Mouse (Mus musculus) adrenal gland, adult 8-10 months (tissue): ENCODE measurements around the gene Bpifb1. TPM values are rescaled to one million over a fixed set of nuclear protein-coding genes. Genes with fewer than 3 reads are reported as not detected.
"Not testable (repeated sequence)": the region's sequence is repeated elsewhere in the genome, so short reads cannot be mapped to it uniquely, and the experiment has no call there.

Source experiments
- DNase-seq: peaks from one replicate; pipeline ENCODE4 v3.0.0; 2022
- total RNA-seq, 4 experiments: library from RNA; stranded (reverse); gene quantifications; 2 replicates each; pipeline ENCODE4 v1.2.4; 2022

Gene Bpifb1
- not detected for total RNA-seq

DNA sequence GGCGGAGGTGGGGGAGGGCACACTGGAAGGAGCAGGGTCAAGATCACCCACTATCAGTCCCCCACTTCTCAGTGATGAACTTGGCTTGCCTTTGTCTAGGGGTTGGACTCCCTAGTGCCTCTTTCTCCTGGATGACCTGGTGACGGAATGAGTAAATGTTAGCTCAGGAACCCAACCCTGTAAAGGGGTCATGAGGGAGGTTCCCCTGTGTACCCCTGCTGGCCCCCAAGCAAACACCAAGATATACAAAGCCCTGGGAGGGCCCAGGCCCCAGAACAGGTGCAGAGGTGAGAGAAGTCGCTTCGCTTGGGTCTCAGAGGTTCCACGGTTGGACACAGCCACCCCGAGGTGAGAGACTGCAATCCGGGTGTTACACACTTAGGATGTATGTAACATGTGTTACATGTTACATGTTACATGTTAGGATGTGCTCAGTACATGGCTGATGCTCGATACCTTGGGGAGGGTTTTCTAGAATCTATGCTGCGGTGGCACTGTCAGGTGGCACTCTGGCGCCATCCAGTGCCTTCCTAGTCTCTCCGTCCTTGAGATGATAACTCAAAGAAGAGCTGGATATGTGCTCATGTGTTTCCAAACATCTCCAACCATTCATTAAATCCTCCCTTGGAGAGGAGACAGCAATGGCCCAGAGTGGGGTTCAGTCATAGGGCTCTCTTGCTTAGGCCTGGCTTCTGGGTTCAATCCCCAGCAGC, at the start of gene Bpifb1:
Gene Bpifb1 (plus strand): TSS at position 273 of the 713 bp plus-strand sequence.
- no peak for DNase-seq

DNA sequence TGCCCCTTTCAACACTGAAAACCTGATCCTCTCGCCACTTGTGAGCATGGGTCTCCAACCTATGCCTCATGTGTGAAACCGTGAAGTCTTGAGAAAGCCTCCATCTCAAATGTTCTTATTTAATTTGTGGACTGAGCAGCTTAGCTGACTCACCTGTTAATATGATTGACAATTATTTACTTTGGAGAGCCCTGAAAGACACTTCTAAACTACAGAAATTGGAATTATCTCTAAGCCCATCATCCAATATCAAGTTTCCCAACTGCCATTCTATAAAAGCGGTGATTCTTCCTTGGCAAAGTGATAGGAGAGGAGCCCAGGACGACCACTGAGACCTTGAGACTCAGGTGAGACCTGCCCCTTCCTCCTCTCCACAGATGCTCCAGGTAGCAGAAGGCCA, 48.0 kb upstream of the Bpifb1 start, which contains the start of gene Bpifa1:
Gene Bpifa1 (plus strand): TSS at position 301 of the 400 bp plus-strand sequence.
- DNase-seq = no peak

DNA sequence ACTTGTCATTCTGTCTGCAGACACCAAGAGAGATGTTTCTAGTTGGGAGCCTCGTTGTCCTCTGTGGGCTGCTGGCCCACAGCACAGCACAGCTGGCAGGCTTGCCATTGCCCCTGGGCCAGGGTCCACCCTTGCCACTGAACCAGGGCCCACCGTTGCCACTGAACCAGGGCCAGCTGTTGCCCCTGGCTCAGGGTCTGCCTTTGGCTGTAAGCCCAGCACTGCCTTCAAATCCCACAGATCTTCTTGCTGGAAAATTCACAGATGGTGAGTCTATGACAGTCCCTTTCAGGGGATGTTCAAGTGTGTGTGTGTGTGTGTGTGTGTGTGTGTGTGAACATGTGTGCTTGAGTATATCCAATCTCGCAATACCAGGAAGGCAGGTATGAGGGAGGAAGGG, 46.9 kb upstream of the Bpifb1 start:
- no peak for DNase-seq

DNA sequence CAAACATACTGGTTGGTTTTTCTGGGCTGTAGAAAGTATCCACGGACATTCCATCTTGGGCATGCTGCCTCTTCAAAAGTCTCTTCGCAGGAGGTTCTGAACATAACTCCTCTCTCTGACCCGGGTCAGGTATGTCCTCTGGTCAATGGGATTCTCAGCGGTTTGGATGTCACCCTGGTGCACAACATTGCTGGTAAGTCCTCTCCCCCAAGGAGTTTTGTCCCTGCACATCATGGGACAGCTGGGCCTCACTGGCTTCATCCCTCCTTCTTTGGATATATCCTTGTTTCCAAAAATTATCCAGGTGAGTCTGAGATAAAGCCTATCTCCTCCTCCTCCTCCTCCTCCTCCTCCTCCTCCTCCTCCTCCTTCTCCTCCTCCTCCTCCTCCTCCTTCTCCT, 43.1 kb upstream of the Bpifb1 start:
- DNase-seq = no peak

DNA sequence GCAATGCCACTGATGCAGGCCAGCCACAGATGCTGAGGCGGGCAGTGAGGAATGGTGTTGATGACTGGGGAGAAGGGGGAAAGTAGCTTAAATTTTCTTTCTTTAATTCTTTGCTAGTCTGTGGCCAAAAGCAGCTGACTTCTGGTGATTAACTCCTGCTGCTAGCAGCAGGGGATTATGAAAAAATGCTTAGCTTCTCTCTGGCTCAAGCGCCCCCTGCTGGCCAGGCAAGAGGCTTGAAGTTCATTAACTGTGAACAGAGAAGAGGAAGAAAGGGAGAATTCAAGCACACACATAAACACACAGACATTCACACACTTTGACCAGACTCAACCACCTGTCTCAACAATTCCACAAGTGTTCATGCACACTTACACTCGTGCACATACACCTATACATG, 32.2 kb upstream of the Bpifb1 start:
- DNase-seq = no peak

DNA sequence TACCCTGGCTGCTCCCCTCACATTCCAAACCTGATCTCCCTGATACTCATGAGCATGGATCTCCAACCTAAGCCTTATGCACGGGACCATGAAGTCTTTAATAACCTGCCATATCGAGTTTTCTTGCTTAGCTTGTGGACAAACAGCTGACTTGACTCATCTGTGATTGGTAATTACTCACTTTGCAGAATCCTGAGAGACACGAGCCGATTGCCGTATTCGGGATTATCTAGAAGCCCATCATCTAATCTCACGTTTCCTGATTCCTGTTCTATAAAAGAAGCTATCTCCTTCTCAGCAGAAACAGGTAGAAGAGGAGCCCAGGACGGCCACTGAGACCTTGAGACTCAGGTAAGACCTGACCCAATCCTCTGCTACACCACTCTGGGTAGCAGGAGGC, 28.3 kb upstream of the Bpifb1 start, which contains the start of gene Bpifa5:
Gene Bpifa5 (plus strand): TSS at position 301 of the 400 bp plus-strand sequence.
- no peak for DNase-seq

DNA sequence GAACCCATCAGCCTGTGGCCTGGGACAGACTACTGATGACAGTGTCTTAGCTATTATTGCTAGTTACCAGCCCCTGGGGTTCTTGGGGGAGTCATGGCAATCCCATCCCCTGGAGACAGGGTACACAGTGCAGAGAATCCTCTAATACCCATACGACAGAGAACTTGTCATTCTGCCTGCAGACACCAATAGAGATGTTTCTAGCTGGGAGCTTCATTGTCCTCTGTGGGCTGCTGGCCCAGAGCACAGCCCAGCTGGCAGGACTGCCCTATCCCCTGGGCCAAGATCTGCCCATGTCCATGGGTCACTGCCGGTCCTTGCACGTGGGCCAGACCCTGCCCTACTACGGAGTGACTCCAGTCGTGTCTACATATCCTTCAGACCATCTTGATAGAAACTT, 27.3 kb upstream of the Bpifb1 start:
- DNase-seq = no peak

DNA sequence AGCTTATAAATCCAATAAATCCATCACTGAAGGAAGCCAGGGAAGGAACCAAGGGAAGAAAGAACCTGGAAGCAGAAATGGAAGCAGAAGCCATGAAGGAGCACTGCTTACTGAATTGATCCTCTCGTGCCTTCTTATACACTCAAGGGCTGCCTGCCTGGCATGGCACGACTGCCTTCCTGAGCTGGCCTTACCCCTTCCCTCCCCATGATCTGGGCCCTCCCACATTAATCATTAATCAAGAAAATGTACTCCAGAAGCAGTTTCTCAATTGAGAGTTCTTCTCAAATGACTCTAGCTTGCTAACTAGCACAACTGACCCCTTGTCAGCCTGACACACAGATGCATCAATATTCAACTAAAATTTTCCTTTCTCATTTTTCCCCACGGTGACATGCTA, 21.4 kb upstream of the Bpifb1 start:
- no peak for DNase-seq

DNA sequence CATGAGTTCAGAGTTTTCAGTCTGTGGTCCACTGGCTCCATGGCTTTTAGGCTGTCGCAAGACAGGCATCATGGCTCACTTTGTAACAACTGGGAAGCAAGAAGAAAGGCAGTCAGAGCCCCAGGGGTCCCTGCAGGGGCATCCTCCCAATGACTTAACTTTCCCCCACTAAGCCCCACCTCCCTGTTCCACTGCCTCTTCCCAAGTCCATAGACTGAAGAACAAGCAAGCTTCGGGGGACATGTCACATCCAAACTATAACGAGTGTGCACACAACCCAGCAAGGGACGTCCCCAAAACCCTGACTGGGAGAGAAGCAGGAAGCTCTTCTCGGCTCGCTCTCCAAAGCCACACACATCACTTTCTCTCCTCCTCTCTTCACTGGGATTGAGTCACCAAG, 19.0 kb upstream of the Bpifb1 start:
- no peak for DNase-seq

DNA sequence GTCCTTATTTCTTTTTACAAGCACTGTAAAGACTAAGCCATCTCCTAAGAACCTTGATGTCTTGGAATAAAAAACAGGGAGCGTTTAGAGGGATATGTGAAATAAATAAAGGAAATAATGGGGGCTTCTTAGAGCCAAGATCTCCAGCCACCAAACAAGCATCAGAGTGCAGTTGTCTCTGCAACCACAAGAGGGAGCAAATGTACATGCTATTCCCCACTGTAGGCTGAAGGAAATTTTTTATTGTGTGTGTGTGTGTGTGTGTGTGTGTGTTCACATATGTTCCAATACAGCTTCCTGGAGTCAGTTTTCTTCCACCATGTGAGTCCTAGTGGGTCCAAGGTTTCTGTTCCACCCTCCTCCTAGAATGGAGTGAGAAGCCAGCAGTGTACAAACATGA, 17.3 kb upstream of the Bpifb1 start:
- DNase-seq = no peak

DNA sequence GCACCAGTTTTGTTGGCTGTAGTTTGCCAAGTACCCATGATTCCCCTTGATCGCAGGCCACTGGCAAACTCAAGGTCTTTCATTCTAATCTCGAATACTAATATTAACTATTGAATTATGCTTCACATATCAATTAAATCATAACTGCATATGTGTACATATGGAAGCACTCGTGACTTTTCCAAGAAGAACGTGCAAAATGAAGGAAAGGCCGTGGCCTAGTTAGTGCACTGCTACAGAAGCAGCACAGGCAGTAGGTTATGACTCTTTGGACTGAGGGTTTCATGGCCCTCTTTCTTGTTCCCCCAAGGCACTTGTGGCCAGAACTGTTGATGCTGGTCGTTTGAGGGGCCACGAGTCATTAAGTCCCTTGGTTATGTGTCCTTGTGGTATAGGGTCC, 8.7 kb upstream of the Bpifb1 start:
- not testable (repeated sequence) for DNase-seq

DNA sequence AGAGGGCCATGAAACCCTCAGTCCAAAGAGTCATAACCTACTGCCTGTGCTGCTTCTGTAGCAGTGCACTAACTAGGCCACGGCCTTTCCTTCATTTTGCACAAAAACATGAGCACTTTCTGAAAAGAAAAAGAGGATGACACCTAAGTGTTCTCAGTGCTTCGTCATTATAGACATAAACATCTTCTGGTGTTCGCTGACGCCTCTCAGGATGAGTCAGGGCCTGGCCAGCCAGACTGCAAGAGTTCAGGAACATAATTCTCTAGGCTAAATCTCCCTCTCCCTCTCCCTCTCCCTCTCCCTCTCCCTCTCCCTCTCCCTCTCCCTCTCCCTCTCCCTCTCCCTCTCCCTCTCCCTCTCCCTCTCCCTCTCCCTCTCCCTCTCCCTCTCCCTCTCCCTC, 7.6 kb upstream of the Bpifb1 start:
- DNase-seq = not testable (repeated sequence)

DNA sequence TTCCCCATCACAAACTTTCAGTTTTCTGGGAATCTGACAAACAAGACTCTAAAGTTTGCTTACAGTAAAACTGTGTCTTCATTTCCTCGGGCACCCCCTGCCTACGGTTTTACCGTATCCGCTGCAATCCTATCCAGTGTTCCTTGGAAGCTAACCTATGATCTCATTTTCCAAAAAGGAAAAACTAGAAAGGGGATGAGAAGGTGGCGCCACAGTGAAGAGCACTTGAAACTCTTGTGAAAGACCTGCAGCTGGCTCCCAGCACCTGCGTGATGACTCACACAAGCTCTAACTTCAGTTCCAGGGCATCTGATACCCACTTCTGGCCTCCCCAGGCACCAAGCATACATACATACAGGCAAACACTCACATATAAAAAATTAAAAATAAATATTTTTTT, 5.3 kb upstream of the Bpifb1 start:
- DNase-seq = no peak

DNA sequence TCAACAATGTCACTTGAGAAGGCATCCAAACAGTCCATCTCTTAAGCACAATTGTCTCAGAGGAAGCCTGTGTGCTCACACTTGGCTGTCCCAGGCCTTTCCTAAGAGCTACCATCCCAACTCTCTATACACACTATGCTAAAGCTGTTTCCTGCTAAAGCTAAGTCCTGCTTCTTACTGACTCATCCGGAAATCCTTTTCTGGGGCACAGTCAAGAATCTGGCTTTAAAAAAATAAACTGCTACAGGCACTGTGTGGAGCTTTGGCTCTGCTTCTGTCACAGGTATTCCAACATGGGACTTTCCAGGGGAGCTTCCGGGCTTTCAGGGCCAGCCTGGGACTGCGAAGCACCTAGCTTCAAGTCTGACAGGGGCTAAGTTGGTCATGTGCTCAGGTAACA, 4.9 kb upstream of the Bpifb1 start:
- no peak for DNase-seq

DNA sequence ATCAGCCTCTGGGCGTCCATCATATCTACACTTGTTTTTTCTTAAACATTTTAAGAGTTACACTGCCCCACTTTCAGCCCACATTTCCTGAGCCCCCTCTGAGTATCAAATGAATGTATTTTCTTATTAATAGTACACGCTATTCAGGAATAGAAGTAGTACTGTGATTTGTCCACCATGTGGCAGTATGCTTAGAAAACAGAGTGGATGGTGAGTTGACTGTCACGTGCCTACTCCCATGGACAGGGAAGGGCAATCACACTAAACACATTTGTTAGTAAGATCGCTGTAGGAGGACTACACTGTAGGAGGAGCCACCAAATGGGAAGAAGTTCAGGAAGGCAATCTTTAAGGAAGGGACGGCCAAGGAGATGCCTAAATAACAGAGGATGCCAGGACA, 3.1 kb upstream of the Bpifb1 start:
- no peak for DNase-seq

DNA sequence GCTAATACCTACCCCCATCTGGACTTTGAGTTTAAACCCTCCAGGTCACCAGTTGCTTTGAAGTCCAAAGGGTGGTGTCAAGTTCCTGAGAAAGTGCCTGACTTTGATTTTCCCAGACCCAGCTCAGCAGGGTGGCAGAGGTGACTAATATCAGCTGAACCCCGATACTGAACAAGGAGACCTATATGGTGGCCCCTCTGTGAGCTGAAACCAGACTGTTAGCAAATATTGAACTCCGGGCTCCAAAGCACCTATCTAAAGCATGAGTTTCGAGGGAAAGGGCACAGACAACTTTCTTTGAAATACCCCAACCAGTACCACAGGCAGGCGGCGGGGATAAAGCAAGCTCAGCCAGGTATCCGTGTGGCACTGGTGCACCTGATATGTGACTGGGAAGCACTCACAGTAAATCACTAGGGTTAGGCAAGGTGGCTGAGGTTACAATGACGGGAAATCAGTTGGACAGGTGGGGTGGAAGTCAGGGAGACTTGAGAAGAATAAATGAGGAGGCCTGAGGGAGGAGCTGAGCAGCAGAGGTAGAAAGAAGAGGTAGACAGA, 662 bp upstream of the Bpifb1 start:
- DNase-seq = no peak

DNA sequence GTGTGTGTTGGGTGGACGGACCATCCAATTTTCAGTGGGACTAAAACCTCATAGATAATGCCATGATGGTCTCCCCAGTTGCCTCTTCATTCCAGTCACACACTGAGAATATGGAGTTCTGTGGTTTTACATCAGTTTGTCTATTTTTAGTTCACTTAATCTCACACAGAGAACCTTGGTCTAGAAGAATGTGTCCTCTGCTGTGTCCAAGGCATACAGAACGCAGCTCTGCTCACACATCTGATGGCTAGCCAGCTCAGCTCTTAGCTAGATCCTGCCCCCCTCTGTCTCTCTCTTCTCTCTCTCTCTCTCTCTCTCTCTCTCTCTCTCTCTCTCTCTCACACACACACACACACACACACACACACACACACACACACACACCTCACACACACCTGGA, 1.5 kb downstream of the Bpifb1 start:
- DNase-seq = no peak

DNA sequence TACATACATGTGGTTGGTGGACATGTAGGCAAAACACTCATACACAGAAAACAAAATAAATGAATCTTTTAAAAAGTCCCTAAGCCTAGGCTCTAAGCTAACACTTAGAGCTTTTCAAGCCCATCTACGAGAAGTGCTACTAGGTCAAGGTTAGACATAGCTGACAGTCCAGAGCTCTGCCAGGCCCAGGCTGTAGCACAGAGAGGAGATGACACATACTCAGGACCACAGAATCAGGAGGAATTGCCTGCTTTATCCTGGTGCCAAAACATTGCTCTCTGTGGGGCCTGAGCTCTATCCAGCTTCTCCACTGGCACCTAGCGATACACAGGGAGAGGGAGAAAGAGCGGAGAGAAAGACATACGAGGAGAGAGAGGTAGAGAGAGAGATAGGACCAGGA, 2.5 kb downstream of the Bpifb1 start:
- no peak for DNase-seq

DNA sequence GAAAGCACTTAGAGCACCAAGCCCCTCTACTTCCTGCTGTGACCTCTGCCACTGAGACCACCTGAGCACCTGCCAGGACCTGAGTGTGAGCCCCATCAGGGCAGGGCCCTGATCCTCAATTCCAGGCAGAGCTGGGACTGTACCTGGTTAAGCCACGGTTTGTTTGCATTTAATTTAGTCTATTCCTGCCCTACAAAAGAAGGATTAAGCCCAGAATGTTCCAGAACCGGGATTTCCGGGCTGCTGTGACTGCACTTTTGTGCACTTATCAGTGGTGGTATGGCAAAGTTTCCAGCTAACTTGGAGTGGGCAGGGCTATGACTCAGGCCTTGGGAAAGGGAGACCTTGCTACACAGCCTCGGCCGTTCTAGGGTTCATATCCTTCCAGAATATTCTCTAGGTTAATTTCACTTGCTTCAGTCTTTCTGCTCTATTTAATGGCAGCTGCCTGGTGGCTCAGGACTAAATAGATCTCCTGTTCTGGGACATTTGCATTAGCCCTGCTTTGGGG, 3.4 kb downstream of the Bpifb1 start:
- peak; percentile 47 for DNase-seq

DNA sequence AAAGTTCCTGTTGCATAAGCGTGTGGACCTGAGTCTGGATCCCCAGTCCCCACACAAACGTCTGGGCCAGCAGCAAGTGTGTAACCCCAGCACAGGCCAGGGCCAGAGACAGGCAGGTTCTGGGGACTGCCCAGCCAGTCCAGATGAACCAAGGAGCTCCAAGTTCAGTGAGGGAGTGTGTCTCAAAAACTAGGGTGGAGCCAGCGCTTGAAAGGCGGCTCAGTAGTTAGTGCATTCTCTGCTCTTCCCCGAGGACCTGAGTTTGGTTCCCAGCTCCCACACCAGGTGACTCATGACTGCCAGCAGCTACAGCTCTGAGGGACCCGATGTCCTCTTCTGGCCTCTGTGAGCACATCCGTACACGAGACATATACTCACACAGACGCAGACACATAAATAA, 6.4 kb downstream of the Bpifb1 start:
- DNase-seq = no peak

DNA sequence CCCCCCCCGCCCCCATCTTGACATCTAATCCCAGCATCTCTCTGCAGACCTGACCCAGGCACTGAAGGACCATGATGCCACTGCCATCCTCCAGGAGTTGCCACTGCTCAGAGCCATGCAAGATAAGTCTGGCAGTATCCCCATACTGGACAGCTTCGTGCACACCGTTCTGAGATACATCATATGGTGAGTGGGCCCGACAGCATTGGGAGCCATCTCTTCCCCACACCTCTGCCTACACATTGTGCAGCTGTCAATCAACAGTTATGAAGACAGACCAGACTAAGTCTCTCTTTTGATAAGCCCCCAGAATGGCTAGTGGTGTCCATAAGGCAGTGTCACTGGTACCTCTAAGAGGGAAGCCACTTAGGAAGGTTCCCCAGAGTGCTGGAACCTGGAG, 14.0 kb downstream of the Bpifb1 start:
- DNase-seq = no peak

DNA sequence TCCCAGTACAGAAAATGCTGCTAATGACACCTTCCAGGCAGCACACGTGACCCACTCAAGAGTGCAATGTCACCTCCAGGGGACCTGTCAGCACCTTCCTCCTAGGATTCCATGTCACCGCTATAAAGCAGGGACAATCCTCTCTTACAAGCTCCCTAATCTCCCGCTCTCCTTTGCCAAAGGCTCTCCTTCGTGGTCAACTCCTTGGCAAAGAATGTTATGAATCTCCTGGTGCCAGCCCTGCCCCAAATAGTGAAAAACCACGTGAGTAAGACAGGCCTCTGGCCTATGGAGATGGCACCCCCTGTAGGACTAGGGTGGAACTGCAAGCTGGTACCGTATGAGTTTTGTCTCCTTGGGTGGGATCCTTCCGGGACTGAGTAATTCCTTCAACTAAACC, 16.3 kb downstream of the Bpifb1 start:
- DNase-seq = peak; percentile 46

DNA sequence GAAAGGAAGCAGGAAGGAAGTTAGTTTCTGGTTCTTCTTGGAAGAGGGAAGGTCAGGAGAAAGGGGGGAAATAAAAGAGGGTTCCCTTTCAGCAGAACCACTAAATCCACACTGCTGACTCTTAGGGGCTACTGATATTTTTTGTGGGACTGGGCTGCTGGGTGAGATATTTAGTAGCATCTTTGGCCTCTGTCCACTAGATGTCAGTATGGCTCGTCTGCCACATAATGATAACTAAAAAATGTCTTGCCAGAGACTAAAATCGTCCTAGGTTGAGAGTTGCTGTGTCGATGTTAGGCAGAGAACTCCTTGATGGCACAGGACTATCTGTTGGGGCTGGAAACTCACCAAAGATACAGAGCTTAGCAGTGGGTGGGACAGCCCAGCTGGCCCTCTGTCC, 18.5 kb downstream of the Bpifb1 start:
- no peak for DNase-seq

DNA sequence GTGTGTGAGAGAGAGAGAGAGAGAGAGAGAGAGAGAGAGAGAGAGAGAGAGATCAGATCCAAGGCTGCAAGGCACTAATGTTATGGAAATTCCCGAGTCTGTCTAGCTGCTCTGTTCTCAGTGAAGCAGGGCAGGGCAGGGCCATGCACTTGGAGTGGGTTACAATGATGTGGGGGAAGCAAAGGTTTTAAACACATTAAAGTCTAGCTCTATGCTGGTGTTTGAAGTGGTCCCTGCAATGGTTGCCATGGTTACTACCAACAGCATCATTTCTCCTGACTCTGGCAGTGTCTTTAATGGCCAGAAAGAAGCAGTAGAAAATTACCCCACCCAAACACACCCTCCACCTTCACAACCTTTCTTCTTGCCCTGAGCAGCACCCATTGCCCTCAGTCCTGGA, 20.5 kb downstream of the Bpifb1 start:
- no peak for DNase-seq
